Mouse (Mus musculus): ENCODE measurements around the gene Atg16l2.

DNA sequence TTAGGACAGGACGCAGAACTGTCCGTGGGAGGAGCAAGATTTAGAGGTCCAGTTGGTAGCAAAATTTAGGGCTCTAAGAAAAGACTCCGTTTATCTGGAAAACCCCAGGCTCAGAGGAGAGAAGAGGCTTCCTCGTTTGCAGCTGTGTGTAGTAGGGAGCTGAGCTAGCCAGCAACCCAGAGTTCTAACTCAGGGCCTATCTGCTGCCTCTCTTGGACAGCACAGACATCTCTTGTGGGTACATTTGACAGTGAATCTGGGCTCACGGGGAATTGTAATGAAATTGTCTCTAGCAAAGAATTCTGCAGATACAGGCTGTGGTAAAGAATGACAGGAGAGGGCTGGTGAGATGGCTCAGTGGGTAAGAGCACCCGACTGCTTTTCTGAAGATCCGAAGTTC is 640 bp upstream of the Atg16l2 start:
- TF ChIP-seq POLR2A (IDR thresholded peaks at IDR 0.05; ENCODE audit: insufficient read length, low read depth) (no peak), MYOG (IDR thresholded peaks at IDR 0.05; ENCODE audit: control insufficient read depth in 1 of 3, insufficient read depth in 1 of 3, insufficient read length in 2 of 3, low read depth in 2 of 3) (no peak), E2F4 (IDR thresholded peaks at IDR 0.05; ENCODE audit: insufficient read depth) (no peak), MYOD1 (IDR thresholded peaks at IDR 0.05; ENCODE audit: control insufficient read depth in 1 of 3, insufficient read length in 2 of 3, low read depth in 2 of 3) (no peak), USF1 (IDR thresholded peaks at IDR 0.05; ENCODE audit: low read depth) (no peak), MAX (IDR thresholded peaks at IDR 0.05; ENCODE audit: low read depth) (no peak), POLR2AphosphoS2 (IDR thresholded peaks at IDR 0.05; ENCODE audit: insufficient read length, low read depth) (no peak), REST (IDR thresholded peaks at IDR 0.05; ENCODE audit: insufficient read depth, insufficient read length) (no peak), TCF12 (IDR thresholded peaks at IDR 0.05; ENCODE audit: insufficient read depth, poor library complexity, severe bottlenecking) (no peak), TCF3 (IDR thresholded peaks at IDR 0.05; ENCODE audit: insufficient read length, low read depth) (no peak)

All from myocyte (in vitro differentiated cells).